Mouse (Mus musculus) heart, embryonic 13.5 days (tissue): ENCODE results near the gene Hils1. TPM values are rescaled to one million over a fixed set of nuclear protein-coding genes. Genes with fewer than 3 reads are reported as not detected.
A peak's percentile ranks its signal among the peaks of the same experiment; 100 is the strongest.
"Not testable (repeated sequence)": the region's sequence is repeated elsewhere in the genome, so short reads cannot be mapped to it uniquely, and the experiment has no call there.

ENCODE experiments used
- ATAC-seq: fragments of 200-750 bp; cut with Nextera tagmentation; 2 replicates; pipeline ENCODE4 v1.8.0; 2017; ENCODE audit warnings: moderate TSS enrichment; ENCODE audit not compliant: insufficient number of reproducible peaks, low FRiP score, low TSS enrichment; ENCODE audit errors: extremely low read depth
- H3K27ac ChIP-seq: fragments of 300-500 bp; sonication (generic); replicated peaks from 2 replicates; pipeline ENCODE4 v1.5.1; 2015; ENCODE audit warnings: moderate library complexity, mild to moderate bottlenecking, inconsistent platforms
- H3K27me3 ChIP-seq: fragments of 300-500 bp; sonication (generic); replicated peaks from 2 replicates; pipeline ENCODE4 v1.6.1; 2015; ENCODE audit warnings: mild to moderate bottlenecking, inconsistent platforms
- H3K36me3 ChIP-seq: fragments of 300-500 bp; sonication (generic); 2 replicates; pipeline ENCODE4 v1.6.1; 2015; ENCODE audit warnings: mild to moderate bottlenecking, inconsistent platforms
- H3K4me1 ChIP-seq: fragments of 300-500 bp; sonication (generic); 2 replicates; pipeline ENCODE4 v1.6.1; 2015; ENCODE audit warnings: inconsistent platforms
- H3K4me2 ChIP-seq: fragments of 300-500 bp; sonication (generic); 2 replicates; pipeline ENCODE4 v1.6.1; 2015; ENCODE audit warnings: inconsistent platforms, mild to moderate bottlenecking, moderate library complexity
- H3K4me3 ChIP-seq: fragments of 300-500 bp; sonication (generic); 2 replicates; pipeline ENCODE4 v1.5.1; 2015; ENCODE audit warnings: moderate library complexity, mild to moderate bottlenecking, inconsistent platforms
- H3K9ac ChIP-seq: fragments of 300-500 bp; sonication (generic); 2 replicates; pipeline ENCODE4 v1.6.1; 2015; ENCODE audit warnings: inconsistent platforms, mild to moderate bottlenecking, moderate library complexity
- H3K9me3 ChIP-seq: fragments of 300-500 bp; sonication (generic); 2 replicates; pipeline ENCODE4 v1.6.1; 2016; ENCODE audit warnings: inconsistent platforms
- WGBS: fragments of 180-500 bp; shearing (Covaris S2); methylation state at CpG from one replicate; pipeline ENCODE4 v1.1.7; 2015; ENCODE audit warnings: mixed read lengths; 5-methylcytosine and 5-hydroxymethylcytosine counted together
- polyA plus RNA-seq: library from polyadenylated mRNA; unstranded; fragments of >200 nt; fragmentation: Nextera tagmentation; extraction: Ambion mirVana; gene quantifications from 2 replicates; pipeline ENCODE4 v1.2.1, GENCODE M21; 2015

Gene Hils1
- polyA plus RNA-seq, 1 experiment from 2014 or later, result not detected

- ATAC-seq, result no peak
- H3K27me3 ChIP-seq, result no peaks in the 10 kb centered on the region
- H3K9ac ChIP-seq, result peak overlapping the region; percentile 84
- 36% methylated on average over 4 of the region's 4 CpGs for WGBS
- peaks cover 69% of the 10 kb centered on the region for H3K4me1 ChIP-seq
- no peaks in the 10 kb centered on the region for H3K9me3 ChIP-seq
- peak overlapping the region; percentile 80 for H3K4me2 ChIP-seq
- H3K36me3 ChIP-seq, result peaks cover 45% of the 10 kb centered on the region
- peak overlapping the region; percentile 54 for H3K4me3 ChIP-seq
- H3K27ac ChIP-seq, result peak overlapping the region; percentile 64
Observed at GRCm38 (mm10) chr11:95006038-95006437, 38.6 kb downstream of the Hils1 start.

- Histone ChIP-seq H3K9me3 (no peaks in the 10 kb centered on the region), H3K27me3 (no peaks in the 10 kb centered on the region), H3K4me2 (peak overlapping the region; percentile 80), H3K4me3 (peak overlapping the region; percentile 54), H3K4me1 (peaks cover 70% of the 10 kb centered on the region), H3K9ac (peak overlapping the region; percentile 84), H3K36me3 (peaks cover 40% of the 10 kb centered on the region), H3K27ac (peak overlapping the region; percentile 64)
- 0 out of 2 replicates have a peak, but pooled peaks have one; percentile 26 for ATAC-seq
- WGBS, result 2% methylated on average over 27 of the region's 27 CpGs
Observed at GRCm38 (mm10) chr11:95006525-95007219, 39.3 kb downstream of the Hils1 start.

- Histone ChIP-seq H3K9ac (peak overlapping the region; percentile 84), H3K27me3 (no peaks in the 10 kb centered on the region), H3K4me2 (peak overlapping the region; percentile 93), H3K36me3 (peaks cover 33% of the 10 kb centered on the region), H3K4me1 (peaks cover 78% of the 10 kb centered on the region), H3K27ac (peak overlapping the region; percentile 64; the same call in 1 of the 2 replicates), H3K9me3 (no peaks in the 10 kb centered on the region), H3K4me3 (no peak overlapping the region)
- no peak for ATAC-seq
- WGBS, result 56% methylated on average over 3 of the region's 3 CpGs
Observed at GRCm38 (mm10) chr11:95007418-95007817, 40.0 kb downstream of the Hils1 start.

GRCm38 (mm10) chr11:95008661-95009628, 41.6 kb downstream of the Hils1 start:
- 28% methylated on average over 15 of the region's 15 CpGs for WGBS
- Histone ChIP-seq H3K4me1 (peaks cover 79% of the 10 kb centered on the region), H3K9me3 (no peaks in the 10 kb centered on the region), H3K4me3 (peak overlapping the region; percentile 77), H3K4me2 (peak overlapping the region; percentile 93), H3K27me3 (no peaks in the 10 kb centered on the region), H3K36me3 (peaks cover 18% of the 10 kb centered on the region), H3K9ac (peak overlapping the region; percentile 93), H3K27ac (peak overlapping the region; percentile 93)
- no peak for ATAC-seq

GRCm38 (mm10) chr11:95009629-95010014, 42.2 kb downstream of the Hils1 start, which contains the start of gene Samd14:
Gene Samd14 (plus strand): TSS chr11:95009879.
- H3K27ac ChIP-seq, result peak within 1 kb of the TSS; percentile 93
- peaks cover 18% of the 10 kb centered on the region for H3K36me3 ChIP-seq
- peak within 1 kb of the TSS; percentile 77 for H3K4me3 ChIP-seq
- WGBS, result under 1% methylated on average over 30 of the region's 32 CpGs
- H3K4me2 ChIP-seq, result peak within 1 kb of the TSS; percentile 93
- peak within 1 kb of the TSS; percentile 93 for H3K9ac ChIP-seq
- peaks cover 78% of the 10 kb centered on the region for H3K4me1 ChIP-seq
- no peaks in the 10 kb centered on the region for H3K9me3 ChIP-seq
- H3K27me3 ChIP-seq, result no peaks in the 10 kb centered on the region
- peak; percentile 48; the same call in 1 of the 2 replicates for ATAC-seq

GRCm38 (mm10) chr11:95010141-95010739, 42.8 kb downstream of the Hils1 start:
- ATAC-seq, result peak; percentile 32; the same call in 1 of the 2 replicates
- peak overlapping the region; percentile 77 for H3K4me3 ChIP-seq
- H3K27ac ChIP-seq, result peak overlapping the region; percentile 93
- peaks cover 17% of the 10 kb centered on the region for H3K36me3 ChIP-seq
- peak overlapping the region; percentile 93 for H3K9ac ChIP-seq
- peak overlapping the region; percentile 93 for H3K4me2 ChIP-seq
- WGBS, result under 1% methylated on average over 36 of the region's 40 CpGs
- H3K4me1 ChIP-seq, result peaks cover 82% of the 10 kb centered on the region
- no peaks in the 10 kb centered on the region for H3K27me3 ChIP-seq
- no peaks in the 10 kb centered on the region for H3K9me3 ChIP-seq

- H3K27me3 ChIP-seq, H3K9me3 ChIP-seq, ATAC-seq: not testable (repeated sequence)
- peak overlapping the region; percentile 77 for H3K4me3 ChIP-seq
- 23% methylated on average over 4 of the region's 4 CpGs for WGBS
- H3K4me1 ChIP-seq, result peaks cover 82% of the 10 kb centered on the region
- peak overlapping the region; percentile 93 for H3K4me2 ChIP-seq
- peak overlapping the region; percentile 93 for H3K9ac ChIP-seq
- peak overlapping the region; percentile 93 for H3K27ac ChIP-seq
- peaks cover 15% of the 10 kb centered on the region for H3K36me3 ChIP-seq
Observed at GRCm38 (mm10) chr11:95010841-95011403, 43.5 kb downstream of the Hils1 start.

GRCm38 (mm10) chr11:95011416-95011815, 44.0 kb downstream of the Hils1 start:
- Histone ChIP-seq H3K4me2 (peak overlapping the region; percentile 93), H3K27me3 (no peaks in the 10 kb centered on the region), H3K9ac (peak overlapping the region; percentile 93), H3K4me3 (peak overlapping the region; percentile 77), H3K9me3 (no peaks in the 10 kb centered on the region), H3K36me3 (peaks cover 17% of the 10 kb centered on the region), H3K4me1 (peaks cover 82% of the 10 kb centered on the region), H3K27ac (peak overlapping the region; percentile 79)
- 19% methylated on average over 1 of the region's 1 CpGs for WGBS
- no peak for ATAC-seq

GRCm38 (mm10) chr11:95012075-95012474, 44.7 kb downstream of the Hils1 start:
- peak; percentile 55; the same call in 1 of the 2 replicates for ATAC-seq
- Histone ChIP-seq H3K36me3 (peaks cover 21% of the 10 kb centered on the region), H3K4me1 (peaks cover 80% of the 10 kb centered on the region), H3K27ac (peak overlapping the region; percentile 79), H3K9ac (peak overlapping the region; percentile 93), H3K27me3 (no peaks in the 10 kb centered on the region), H3K4me2 (peak overlapping the region; percentile 93), H3K9me3 (no peaks in the 10 kb centered on the region), H3K4me3 (peak overlapping the region; percentile 77; the same call in 1 of the 2 replicates)
- WGBS, result 24% methylated on average over 3 of the region's 3 CpGs

- Histone ChIP-seq H3K27ac (peak overlapping the region; percentile 79), H3K9ac (peak overlapping the region; percentile 54; the same call in 1 of the 2 replicates), H3K4me3 (peak overlapping the region; percentile 77; the same call in 1 of the 2 replicates), H3K27me3 (no peaks in the 10 kb centered on the region), H3K4me1 (peaks cover 80% of the 10 kb centered on the region), H3K9me3 (no peaks in the 10 kb centered on the region), H3K4me2 (peak overlapping the region; percentile 93), H3K36me3 (peaks cover 21% of the 10 kb centered on the region)
- 29% methylated on average over 3 of the region's 3 CpGs for WGBS
- no peak for ATAC-seq
Observed at GRCm38 (mm10) chr11:95012487-95012886, 45.1 kb downstream of the Hils1 start.
